Mouse (Mus musculus) midbrain, embryonic 15.5 days (tissue): ENCODE data around the gene Gdf11. TPM values are rescaled to one million over a fixed set of nuclear protein-coding genes. Genes with fewer than 3 reads are reported as not detected.

Experiments
- ATAC-seq: fragments of 200-750 bp; cut with Nextera tagmentation; replicated peaks from 2 replicates; pipeline ENCODE4 v1.8.0; 2017; ENCODE audit warnings: moderate TSS enrichment
- H3K27ac ChIP-seq: fragments of 300-500 bp; sonication (generic); 2 replicates; pipeline ENCODE4 v1.5.1; 2015; ENCODE audit warnings: mild to moderate bottlenecking, inconsistent platforms
- H3K27me3 ChIP-seq: fragments of 300-500 bp; sonication (generic); replicated peaks from 2 replicates; pipeline ENCODE4 v1.6.1; 2015; ENCODE audit warnings: inconsistent platforms
- H3K36me3 ChIP-seq: fragments of 300-500 bp; sonication (generic); replicated peaks from 2 replicates; pipeline ENCODE4 v1.6.1; 2015; ENCODE audit warnings: inconsistent platforms
- H3K4me1 ChIP-seq: fragments of 300-500 bp; sonication (generic); 2 replicates; pipeline ENCODE4 v1.6.1; 2015; ENCODE audit warnings: inconsistent platforms
- H3K4me2 ChIP-seq: fragments of 300-500 bp; sonication (generic); 2 replicates; pipeline ENCODE4 v1.6.1; 2015; ENCODE audit warnings: inconsistent platforms, mild to moderate bottlenecking, moderate library complexity
- H3K4me3 ChIP-seq: fragments of 300-500 bp; sonication (generic); 2 replicates; pipeline ENCODE4 v1.5.1; 2015; ENCODE audit warnings: mild to moderate bottlenecking, inconsistent platforms
- H3K9ac ChIP-seq: fragments of 300-500 bp; sonication (generic); 2 replicates; pipeline ENCODE4 v1.6.1; 2015; ENCODE audit warnings: mild to moderate bottlenecking, inconsistent platforms
- H3K9me3 ChIP-seq: fragments of 300-500 bp; sonication (generic); 2 replicates; pipeline ENCODE4 v1.6.1; 2016; ENCODE audit warnings: inconsistent platforms
- WGBS: fragments of 180-500 bp; shearing (Covaris S2); methylation state at CpG from one replicate; pipeline ENCODE4 v1.1.7; 2015; ENCODE audit warnings: mixed read lengths; 5-methylcytosine and 5-hydroxymethylcytosine counted together
- polyA plus RNA-seq: library from polyadenylated mRNA; unstranded; fragments of >200 nt; fragmentation: Nextera tagmentation; extraction: Ambion mirVana; gene quantifications from 2 replicates; pipeline ENCODE4 v1.2.1, GENCODE M21; 2015

Gdf11 gene
- polyA plus RNA-seq, 1 experiment from 2014 or later, result 10.9 TPM

GRCm38 (mm10) chr10:128916665-128917064 lies 25.1 kb upstream of the Gdf11 start:
- Histone ChIP-seq H3K27ac (no peak overlapping the region), H3K4me2 (no peak overlapping the region), H3K36me3 (no peaks in the 10 kb centered on the region), H3K9me3 (no peaks in the 10 kb centered on the region), H3K9ac (no peak overlapping the region), H3K27me3 (no peaks in the 10 kb centered on the region), H3K4me3 (no peak overlapping the region), H3K4me1 (peaks cover 4% of the 10 kb centered on the region)
- no peak for ATAC-seq
- 91% methylated on average over 3 of the region's 3 CpGs for WGBS

- Histone ChIP-seq H3K9me3 (no peaks in the 10 kb centered on the region), H3K36me3 (no peaks in the 10 kb centered on the region), H3K27ac (no peak overlapping the region), H3K9ac (no peak overlapping the region), H3K4me2 (no peak overlapping the region), H3K4me3 (no peak overlapping the region), H3K4me1 (peaks cover 10% of the 10 kb centered on the region; the same call in 1 of the 2 replicates), H3K27me3 (no peaks in the 10 kb centered on the region)
- no peak for ATAC-seq
- WGBS, result 91% methylated on average over 2 of the region's 2 CpGs
Observed at GRCm38 (mm10) chr10:128915550-128915949, 24.0 kb upstream of the Gdf11 start.

GRCm38 (mm10) chr10:128913696-128914095 lies 22.2 kb upstream of the Gdf11 start:
- 83% methylated on average over 12 of the region's 12 CpGs for WGBS
- no peak overlapping the region for H3K9ac ChIP-seq
- no peak overlapping the region for H3K4me2 ChIP-seq
- no peaks in the 10 kb centered on the region for H3K9me3 ChIP-seq
- no peaks in the 10 kb centered on the region for H3K36me3 ChIP-seq
- no peak for ATAC-seq
- H3K4me3 ChIP-seq, result no peak overlapping the region
- peaks cover 23% of the 10 kb centered on the region for H3K4me1 ChIP-seq
- no peaks in the 10 kb centered on the region for H3K27me3 ChIP-seq
- no peak overlapping the region for H3K27ac ChIP-seq

- H3K27ac ChIP-seq, result no peak overlapping the region
- peaks cover 23% of the 10 kb centered on the region for H3K4me1 ChIP-seq
- H3K36me3 ChIP-seq, result no peaks in the 10 kb centered on the region
- no peaks in the 10 kb centered on the region for H3K27me3 ChIP-seq
- no peaks in the 10 kb centered on the region for H3K9me3 ChIP-seq
- H3K9ac ChIP-seq, result no peak overlapping the region
- ATAC-seq, result peak; percentile 32; the same call in 1 of the 2 replicates
- no peak overlapping the region for H3K4me2 ChIP-seq
- WGBS, result 7% methylated on average over 5 of the region's 5 CpGs
- H3K4me3 ChIP-seq, result no peak overlapping the region
Observed at GRCm38 (mm10) chr10:128913219-128913618, 21.7 kb upstream of the Gdf11 start.

GRCm38 (mm10) chr10:128912791-128913190 lies 21.3 kb upstream of the Gdf11 start:
- Histone ChIP-seq H3K27me3 (no peaks in the 10 kb centered on the region), H3K36me3 (no peaks in the 10 kb centered on the region), H3K4me3 (no peak overlapping the region), H3K9ac (no peak overlapping the region), H3K9me3 (no peaks in the 10 kb centered on the region), H3K27ac (no peak overlapping the region), H3K4me2 (no peak overlapping the region), H3K4me1 (peaks cover 23% of the 10 kb centered on the region)
- no peak for ATAC-seq
- 86% methylated on average over 4 of the region's 4 CpGs for WGBS

GRCm38 (mm10) chr10:128912268-128912667 lies 20.8 kb upstream of the Gdf11 start:
- H3K36me3 ChIP-seq, result no peaks in the 10 kb centered on the region
- H3K9ac ChIP-seq, result no peak overlapping the region
- 82% methylated on average over 4 of the region's 4 CpGs for WGBS
- no peak overlapping the region for H3K4me2 ChIP-seq
- no peak for ATAC-seq
- H3K4me1 ChIP-seq, result peaks cover 23% of the 10 kb centered on the region
- H3K4me3 ChIP-seq, result no peak overlapping the region
- H3K9me3 ChIP-seq, result no peaks in the 10 kb centered on the region
- H3K27ac ChIP-seq, result no peak overlapping the region
- H3K27me3 ChIP-seq, result no peaks in the 10 kb centered on the region

GRCm38 (mm10) chr10:128911430-128911829 lies 19.9 kb upstream of the Gdf11 start:
- H3K9me3 ChIP-seq, result no peaks in the 10 kb centered on the region
- WGBS, result 93% methylated on average over 6 of the region's 6 CpGs
- no peak overlapping the region for H3K27ac ChIP-seq
- peak overlapping the region; percentile 80; the same call in 1 of the 2 replicates for H3K4me2 ChIP-seq
- peaks cover 23% of the 10 kb centered on the region for H3K4me1 ChIP-seq
- no peaks in the 10 kb centered on the region for H3K36me3 ChIP-seq
- H3K27me3 ChIP-seq, result no peaks in the 10 kb centered on the region
- no peak overlapping the region for H3K4me3 ChIP-seq
- no peak overlapping the region for H3K9ac ChIP-seq
- no peak for ATAC-seq

GRCm38 (mm10) chr10:128910066-128910841 lies 18.7 kb upstream of the Gdf11 start:
- peak; percentile 46 for ATAC-seq
- no peaks in the 10 kb centered on the region for H3K27me3 ChIP-seq

GRCm38 (mm10) chr10:128909567-128910028 lies 18.1 kb upstream of the Gdf11 start:
- peak; percentile 67 for ATAC-seq
- H3K27ac ChIP-seq, result peak overlapping the region; percentile 39; the same call in 1 of the 2 replicates
- H3K27me3 ChIP-seq, result no peaks in the 10 kb centered on the region; the same call in 1 of the 2 replicates
- peak overlapping the region; percentile 80 for H3K4me2 ChIP-seq
- peak overlapping the region; percentile 77 for H3K4me3 ChIP-seq
- peaks cover 23% of the 10 kb centered on the region for H3K4me1 ChIP-seq
- H3K9me3 ChIP-seq, result no peaks in the 10 kb centered on the region
- H3K36me3 ChIP-seq, result no peaks in the 10 kb centered on the region
- 2% methylated on average over 38 of the region's 41 CpGs for WGBS
- peak overlapping the region; percentile 72 for H3K9ac ChIP-seq

More at GRCm38 (mm10) chr10:128910066-128910841, 18.7 kb upstream of the Gdf11 start:
- peak overlapping the region; percentile 77 for H3K4me3 ChIP-seq
- peak overlapping the region; percentile 39; the same call in 1 of the 2 replicates for H3K27ac ChIP-seq
- H3K4me1 ChIP-seq, result peaks cover 23% of the 10 kb centered on the region
- peak overlapping the region; percentile 80 for H3K4me2 ChIP-seq
- H3K9ac ChIP-seq, result peak overlapping the region; percentile 72
- 2% methylated on average over 66 of the region's 66 CpGs for WGBS
- no peaks in the 10 kb centered on the region for H3K36me3 ChIP-seq
- no peaks in the 10 kb centered on the region for H3K9me3 ChIP-seq

GRCm38 (mm10) chr10:128908778-128909448 lies 17.4 kb upstream of the Gdf11 start:
- 0 out of 2 replicates have a peak overlapping the region, but pooled peaks have one; percentile 27 for H3K27ac ChIP-seq
- no peak for ATAC-seq
- peak overlapping the region; percentile 77 for H3K4me3 ChIP-seq

GRCm38 (mm10) chr10:128904812-128905211 lies 13.3 kb upstream of the Gdf11 start:
- WGBS, result 72% methylated on average over 5 of the region's 5 CpGs
- H3K9ac ChIP-seq, result no peak overlapping the region
- no peaks in the 10 kb centered on the region for H3K9me3 ChIP-seq
- no peak overlapping the region for H3K4me2 ChIP-seq
- no peak overlapping the region for H3K4me3 ChIP-seq
- no peaks in the 10 kb centered on the region; the same call in 1 of the 2 replicates for H3K27me3 ChIP-seq
- no peaks in the 10 kb centered on the region for H3K36me3 ChIP-seq
- ATAC-seq, result no peak
- H3K4me1 ChIP-seq, result peaks cover 9% of the 10 kb centered on the region
- no peak overlapping the region for H3K27ac ChIP-seq

More at GRCm38 (mm10) chr10:128908778-128909448, 17.4 kb upstream of the Gdf11 start:
- H3K4me1 ChIP-seq, result peaks cover 23% of the 10 kb centered on the region
- H3K9ac ChIP-seq, result peak overlapping the region; percentile 72; the same call in 1 of the 2 replicates
- peak overlapping the region; percentile 80 for H3K4me2 ChIP-seq
- no peaks in the 10 kb centered on the region; the same call in 1 of the 2 replicates for H3K27me3 ChIP-seq
- no peaks in the 10 kb centered on the region for H3K9me3 ChIP-seq
- 49% methylated on average over 13 of the region's 13 CpGs for WGBS
- no peaks in the 10 kb centered on the region for H3K36me3 ChIP-seq

- Histone ChIP-seq H3K36me3 (no peaks in the 10 kb centered on the region), H3K27me3 (no peaks in the 10 kb centered on the region; the same call in 1 of the 2 replicates), H3K9me3 (no peaks in the 10 kb centered on the region), H3K4me3 (no peak overlapping the region), H3K27ac (no peak overlapping the region), H3K4me2 (no peak overlapping the region), H3K4me1 (no peaks in the 10 kb centered on the region), H3K9ac (no peak overlapping the region)
- no peak for ATAC-seq
- WGBS, result 71% methylated on average over 3 of the region's 3 CpGs
Observed at GRCm38 (mm10) chr10:128902409-128902988, 11.0 kb upstream of the Gdf11 start.
